Mouse (Mus musculus): Measurements from ENCODE around the gene Cd27. TPM values are rescaled to one million over a fixed set of nuclear protein-coding genes. Genes with fewer than 3 reads are reported as not detected.
"Not testable (repeated sequence)": the region's sequence is repeated elsewhere in the genome, so short reads cannot be mapped to it uniquely, and the experiment has no call there.

Cd27 gene
- total RNA-seq (2017), result 66.4 and 98.2 TPM in 2 replicates

GRCm38 (mm10) chr6:125236782-125237181 lies at the start of gene Cd27:
Cd27 (minus strand) TSS chr6:125237010.
- ATAC-seq (replicated peaks; ENCODE audit: low read depth, poor library complexity, severe bottlenecking), result peak; percentile 23

- ATAC-seq (replicated peaks; ENCODE audit: low read depth, poor library complexity, severe bottlenecking), result no peak
Observed at GRCm38 (mm10) chr6:125285890-125286289, 49.1 kb upstream of the Cd27 start, which contains the start of gene Tuba3a. Tuba3a (minus strand) TSS chr6:125286042.

GRCm38 (mm10) chr6:125284751-125285150 lies 47.9 kb upstream of the Cd27 start:
- ATAC-seq (replicated peaks; ENCODE audit: low read depth, poor library complexity, severe bottlenecking), result no peak

GRCm38 (mm10) chr6:125284250-125284649 lies 47.4 kb upstream of the Cd27 start:
- ATAC-seq (replicated peaks; ENCODE audit: low read depth, poor library complexity, severe bottlenecking), result no peak

- not testable (repeated sequence) for ATAC-seq (replicated peaks; ENCODE audit: low read depth, poor library complexity, severe bottlenecking)
Observed at GRCm38 (mm10) chr6:125282721-125283120, 45.9 kb upstream of the Cd27 start.

GRCm38 (mm10) chr6:125279729-125280128 lies 42.9 kb upstream of the Cd27 start:
- ATAC-seq (replicated peaks; ENCODE audit: low read depth, poor library complexity, severe bottlenecking), result peak; percentile 56

- no peak for ATAC-seq (replicated peaks; ENCODE audit: low read depth, poor library complexity, severe bottlenecking)
Observed at GRCm38 (mm10) chr6:125274841-125275563, 38.2 kb upstream of the Cd27 start.

GRCm38 (mm10) chr6:125272228-125272785 lies 35.5 kb upstream of the Cd27 start:
- no peak for ATAC-seq (replicated peaks; ENCODE audit: low read depth, poor library complexity, severe bottlenecking)

- ATAC-seq (replicated peaks; ENCODE audit: low read depth, poor library complexity, severe bottlenecking), result peak; percentile 96
Observed at GRCm38 (mm10) chr6:125271455-125272227, 34.8 kb upstream of the Cd27 start.

- no peak for ATAC-seq (replicated peaks; ENCODE audit: low read depth, poor library complexity, severe bottlenecking)
Observed at GRCm38 (mm10) chr6:125268799-125269198, 32.0 kb upstream of the Cd27 start.

- ATAC-seq (replicated peaks; ENCODE audit: low read depth, poor library complexity, severe bottlenecking), result no peak
Observed at GRCm38 (mm10) chr6:125267469-125267868, 30.7 kb upstream of the Cd27 start.

GRCm38 (mm10) chr6:125266600-125266999 lies 29.8 kb upstream of the Cd27 start:
- ATAC-seq (replicated peaks; ENCODE audit: low read depth, poor library complexity, severe bottlenecking), result not testable (repeated sequence)

- ATAC-seq (replicated peaks; ENCODE audit: low read depth, poor library complexity, severe bottlenecking), result no peak
Observed at GRCm38 (mm10) chr6:125266091-125266490, 29.3 kb upstream of the Cd27 start.

- ATAC-seq (replicated peaks; ENCODE audit: low read depth, poor library complexity, severe bottlenecking), result peak; percentile 58; the same call in 1 of the 2 replicates
Observed at GRCm38 (mm10) chr6:125265239-125265638, 28.4 kb upstream of the Cd27 start.

- ATAC-seq (replicated peaks; ENCODE audit: low read depth, poor library complexity, severe bottlenecking), result no peak
Observed at GRCm38 (mm10) chr6:125264219-125264618, 27.4 kb upstream of the Cd27 start.

GRCm38 (mm10) chr6:125260006-125260555 lies 23.3 kb upstream of the Cd27 start:
- ATAC-seq (replicated peaks; ENCODE audit: low read depth, poor library complexity, severe bottlenecking), result no peak

- no peak for ATAC-seq (replicated peaks; ENCODE audit: low read depth, poor library complexity, severe bottlenecking)
Observed at GRCm38 (mm10) chr6:125256222-125256966, 19.6 kb upstream of the Cd27 start.

GRCm38 (mm10) chr6:125255516-125256044 lies 18.8 kb upstream of the Cd27 start:
- ATAC-seq (replicated peaks; ENCODE audit: low read depth, poor library complexity, severe bottlenecking), result no peak

- peak; percentile 84 for ATAC-seq (replicated peaks; ENCODE audit: low read depth, poor library complexity, severe bottlenecking)
Observed at GRCm38 (mm10) chr6:125253863-125254715, 17.3 kb upstream of the Cd27 start.

Data from common myeloid progenitor, adult 5-6 weeks (primary cell).